Comparison of ENCODE assay signal across 9 mouse cellular contexts in genomic region chr8:70675336-70675735, GRCm38 (mm10). TPM values are rescaled to one million over a fixed set of nuclear protein-coding genes. Genes with fewer than 3 reads are reported as not detected.
DNase-seq lines count a peak whose midpoint lies in the region; ATAC-seq and TF ChIP-seq lines count a peak whose summit lies in the region.
"Had no signal": no experiment of that assay in that cellular context is flagged by ENCODE, and none has a peak within 500 bp of the region (broad histone marks: within the 10 kb centered on the region; RNA-seq: fewer than 3 reads in every experiment).

No protein-coding gene starts in this region.

- no peaks in the 10 kb centered on the region for H3K9me3 ChIP-seq in lung, postnatal 0 days (ENCODE audit: low read length)
- H3K9me3 ChIP-seq in liver, embryonic 16.5 days (replicated peaks; ENCODE audit: control insufficient read depth, low read length): no peaks in the 10 kb centered on the region
- H3K9me3 ChIP-seq in hindbrain, embryonic 14.5 days (ENCODE audit: control insufficient read depth, low read length): no peaks in the 10 kb centered on the region
- no peaks in the 10 kb centered on the region for H3K9me3 ChIP-seq in forebrain, embryonic 13.5 days (replicated peaks)
- H3K9me3 ChIP-seq: limb, embryonic 12.5 days; midbrain, embryonic 15.5 days had no signal

- H3K27me3 ChIP-seq in lung, postnatal 0 days (replicated peaks; ENCODE audit: insufficient read depth, low read length): no peaks in the 10 kb centered on the region
- no peaks in the 10 kb centered on the region for H3K27me3 ChIP-seq in liver, embryonic 16.5 days (ENCODE audit: control insufficient read depth, insufficient read depth, low read depth, low read length)
- H3K27me3 ChIP-seq in hindbrain, embryonic 14.5 days (ENCODE audit: control insufficient read depth, insufficient read depth, low read length): no peaks in the 10 kb centered on the region
- H3K27me3 ChIP-seq in forebrain, embryonic 13.5 days: no peaks in the 10 kb centered on the region
- H3K27me3 ChIP-seq: limb, embryonic 12.5 days; midbrain, embryonic 15.5 days had no signal

- peaks cover 20% of the 10 kb centered on the region for H3K4me1 ChIP-seq in lung, postnatal 0 days (ENCODE audit: insufficient read depth, low read depth, low read length)
- H3K4me1 ChIP-seq in liver, embryonic 16.5 days (ENCODE audit: control insufficient read depth, low read depth, low read length): peaks cover 67% of the 10 kb centered on the region
- peaks cover 8% of the 10 kb centered on the region for H3K4me1 ChIP-seq in hindbrain, embryonic 14.5 days (replicated peaks; ENCODE audit: control insufficient read depth, insufficient read depth, low read length)
- peaks cover 20% of the 10 kb centered on the region for H3K4me1 ChIP-seq in forebrain, embryonic 13.5 days

- H3K4me2 ChIP-seq in lung, postnatal 0 days (replicated peaks; ENCODE audit: low read depth, low read length): no peak overlapping the region
- H3K4me2 ChIP-seq in liver, embryonic 16.5 days (ENCODE audit: low read depth, low read length): no peak overlapping the region
- no peak overlapping the region for H3K4me2 ChIP-seq in hindbrain, embryonic 14.5 days (replicated peaks)
- H3K4me2 ChIP-seq in forebrain, embryonic 13.5 days: no peak overlapping the region
- H3K4me2 ChIP-seq: limb, embryonic 12.5 days had no signal

- TF ChIP-seq EP300 in lung, postnatal 0 days (IDR thresholded peaks at IDR 0.05): no peak

- WGBS in lung, postnatal 0 days: 71% methylated on average over 1 of the region's 1 CpGs
- WGBS in liver, embryonic 16.5 days (ENCODE audit: insufficient replicate concordance): 20% methylated on average over 1 of the region's 1 CpGs
- WGBS in hindbrain, embryonic 14.5 days: 100% methylated on average over 1 of the region's 1 CpGs
- WGBS in forebrain, embryonic 13.5 days: 100% methylated on average over 1 of the region's 1 CpGs

- DNase-seq in lung, postnatal 0 days (ENCODE audit: low spot score): no peak
- no peak for DNase-seq in lung, postnatal 36 days
- peak; percentile 66 to 81 for DNase-seq in thymus, postnatal 36 days
- no peak for DNase-seq in hindbrain, embryonic 14.5 days (ENCODE audit: low spot score)

- no peak for ATAC-seq in lung, postnatal 0 days
- ATAC-seq in activated CD4-positive, CD25-positive, alpha-beta regulatory T cell, adult 4 months: peak; percentile 44
- ATAC-seq in liver, embryonic 16.5 days (ENCODE audit: low read depth): no peak
- no peak for ATAC-seq in hindbrain, embryonic 14.5 days (ENCODE audit: low FRiP score)
- ATAC-seq in forebrain, embryonic 13.5 days: no peak
- ATAC-seq: midbrain, embryonic 15.5 days had no signal

- no peaks in the 10 kb centered on the region; the same call in 1 of the 2 replicates for H3K36me3 ChIP-seq in lung, postnatal 0 days (ENCODE audit: insufficient read depth, low read length)
- H3K36me3 ChIP-seq in liver, embryonic 16.5 days (ENCODE audit: control insufficient read depth, insufficient read depth): peaks cover 7% of the 10 kb centered on the region
- H3K36me3 ChIP-seq in hindbrain, embryonic 14.5 days (replicated peaks; ENCODE audit: control insufficient read depth, insufficient read depth): peaks cover 18% of the 10 kb centered on the region
- peaks cover 36% of the 10 kb centered on the region for H3K36me3 ChIP-seq in forebrain, embryonic 13.5 days (ENCODE audit: poor library complexity, severe bottlenecking)

- TF ChIP-seq CTCF in lung, postnatal 0 days (IDR thresholded peaks at IDR 0.05): no peak

- no peak overlapping the region for H3K9ac ChIP-seq in lung, postnatal 0 days (replicated peaks; ENCODE audit: low read depth)
- H3K9ac ChIP-seq in liver, embryonic 16.5 days (ENCODE audit: low read depth, low read length): no peak overlapping the region
- no peak overlapping the region for H3K9ac ChIP-seq in hindbrain, embryonic 14.5 days
- H3K9ac ChIP-seq in forebrain, embryonic 13.5 days: no peak overlapping the region

- H3K27ac ChIP-seq in lung, postnatal 0 days (ENCODE audit: low read length): peak overlapping the region; percentile 96; the same call in 1 of the 2 replicates
- H3K27ac ChIP-seq in liver, embryonic 16.5 days (ENCODE audit: low read length): peak overlapping the region; percentile 97
- H3K27ac ChIP-seq in hindbrain, embryonic 14.5 days: no peak overlapping the region
- no peak overlapping the region for H3K27ac ChIP-seq in forebrain, embryonic 13.5 days
- H3K27ac ChIP-seq: limb, embryonic 12.5 days had no signal

- H3K4me3 ChIP-seq in lung, postnatal 0 days (ENCODE audit: low read depth, low read length): no peak overlapping the region
- H3K4me3 ChIP-seq in liver, embryonic 16.5 days (ENCODE audit: low read depth, low read length): no peak overlapping the region
- H3K4me3 ChIP-seq in hindbrain, embryonic 14.5 days (replicated peaks; ENCODE audit: low read length): no peak overlapping the region
- no peak overlapping the region for H3K4me3 ChIP-seq in forebrain, embryonic 13.5 days
- H3K4me3 ChIP-seq: limb, embryonic 12.5 days; midbrain, embryonic 15.5 days had no signal

RNA-seq across cellular contexts. Expression of gene Lsm4, which starts 2.3 kb away (rescaled TPM):
- polyA plus RNA-seq in lung, postnatal 0 days (2015; fragmentation: Nextera tagmentation; extraction: Ambion mirVana): 95.9 and 104 TPM in 2 replicates
- 100 to 1,000 TPM; 115 to 120 TPM for polyA plus RNA-seq in activated CD4-positive, CD25-positive, alpha-beta regulatory T cell, adult 4 months (2017; shearing (Covaris generic))
- polyA plus RNA-seq in liver, embryonic 16.5 days (2015; fragmentation: Nextera tagmentation; extraction: Ambion mirVana): 104 and 113 TPM in 2 replicates
- 180 and 197 TPM in 2 replicates for polyA plus RNA-seq in hindbrain, embryonic 14.5 days (2014; fragmentation: Nextera tagmentation; extraction: Ambion mirVana)
- polyA plus RNA-seq in forebrain, embryonic 13.5 days (2015; fragmentation: Nextera tagmentation; extraction: Ambion mirVana): 238 and 239 TPM in 2 replicates

RNA-seq across cellular contexts. Expression of gene Pgpep1, which starts 15.1 kb away (rescaled TPM):
- polyA plus RNA-seq in lung, postnatal 0 days (2015; fragmentation: Nextera tagmentation; extraction: Ambion mirVana): 32.9 and 34.4 TPM in 2 replicates
- polyA plus RNA-seq in activated CD4-positive, CD25-positive, alpha-beta regulatory T cell, adult 4 months (2017; shearing (Covaris generic)): 1 to 10 TPM; 7.1 to 7.4 TPM
- polyA plus RNA-seq in liver, embryonic 16.5 days (2015; fragmentation: Nextera tagmentation; extraction: Ambion mirVana): 18.9 and 20.5 TPM in 2 replicates
- polyA plus RNA-seq in hindbrain, embryonic 14.5 days (2014; fragmentation: Nextera tagmentation; extraction: Ambion mirVana): 74.0 and 89.3 TPM in 2 replicates
- 64.6 and 80.8 TPM in 2 replicates for polyA plus RNA-seq in forebrain, embryonic 13.5 days (2015; fragmentation: Nextera tagmentation; extraction: Ambion mirVana)

RNA-seq across cellular contexts. Expression of gene Jund, which starts 23.4 kb away (rescaled TPM):
- polyA plus RNA-seq in lung, postnatal 0 days (2015; fragmentation: Nextera tagmentation; extraction: Ambion mirVana): 107 and 109 TPM in 2 replicates
- 10 to 100 TPM; 12.5 to 20.0 TPM for polyA plus RNA-seq in activated CD4-positive, CD25-positive, alpha-beta regulatory T cell, adult 4 months (2017; shearing (Covaris generic))
- polyA plus RNA-seq in liver, embryonic 16.5 days (2015; fragmentation: Nextera tagmentation; extraction: Ambion mirVana): 12.3 and 17.5 TPM in 2 replicates
- polyA plus RNA-seq in hindbrain, embryonic 14.5 days (2014; fragmentation: Nextera tagmentation; extraction: Ambion mirVana): 128 and 144 TPM in 2 replicates
- polyA plus RNA-seq in forebrain, embryonic 13.5 days (2015; fragmentation: Nextera tagmentation; extraction: Ambion mirVana): 58.6 and 68.8 TPM in 2 replicates

RNA-seq across cellular contexts. Expression of gene Iqcn, which starts 27.9 kb away (rescaled TPM):
- 0.04 and 0.07 TPM in 2 replicates for polyA plus RNA-seq in lung, postnatal 0 days (2015; fragmentation: Nextera tagmentation; extraction: Ambion mirVana)
- not detected for polyA plus RNA-seq in activated CD4-positive, CD25-positive, alpha-beta regulatory T cell, adult 4 months (2017; shearing (Covaris generic))
- polyA plus RNA-seq in liver, embryonic 16.5 days (2015; fragmentation: Nextera tagmentation; extraction: Ambion mirVana): 0.02 TPM in 1 of 2 replicates, not detected in the other
- 0.07 and 0.15 TPM in 2 replicates for polyA plus RNA-seq in hindbrain, embryonic 14.5 days (2014; fragmentation: Nextera tagmentation; extraction: Ambion mirVana)
- polyA plus RNA-seq in forebrain, embryonic 13.5 days (2015; fragmentation: Nextera tagmentation; extraction: Ambion mirVana): 0.05 and 0.11 TPM in 2 replicates
- polyA plus RNA-seq: limb, embryonic 12.5 days had no signal

RNA-seq across cellular contexts. Expression of gene Gm3336, which starts 43.0 kb away (rescaled TPM):
- polyA plus RNA-seq in lung, postnatal 0 days (2015; fragmentation: Nextera tagmentation; extraction: Ambion mirVana): 0.50 and 0.54 TPM in 2 replicates
- not detected for polyA plus RNA-seq in activated CD4-positive, CD25-positive, alpha-beta regulatory T cell, adult 4 months (2017; shearing (Covaris generic))
- polyA plus RNA-seq in liver, embryonic 16.5 days (2015; fragmentation: Nextera tagmentation; extraction: Ambion mirVana): 0.40 and 0.47 TPM in 2 replicates
- polyA plus RNA-seq in hindbrain, embryonic 14.5 days (2014; fragmentation: Nextera tagmentation; extraction: Ambion mirVana): not detected in 2 replicates
- not detected in 2 replicates for polyA plus RNA-seq in forebrain, embryonic 13.5 days (2015; fragmentation: Nextera tagmentation; extraction: Ambion mirVana)
- polyA plus RNA-seq: limb, embryonic 12.5 days; midbrain, embryonic 15.5 days had no signal

Comparison
In these comparisons a context has a peak if more than half of its experiments do, and no peak if none do; other contexts are left out.
1. DNase-seq: peak in thymus, postnatal 36 days (2 of 2); none in lung, postnatal 0 days (single experiment), lung, postnatal 36 days (single experiment) and hindbrain, embryonic 14.5 days (single experiment).
2. H3K27ac ChIP-seq: peak in lung, postnatal 0 days (single experiment) and liver, embryonic 16.5 days (single experiment); none in hindbrain, embryonic 14.5 days (single experiment) and forebrain, embryonic 13.5 days (single experiment).